Mouse (Mus musculus) G1E (cell line): ENCODE results near the gene Noct. TPM values are rescaled to one million over a fixed set of nuclear protein-coding genes. Genes with fewer than 3 reads are reported as not detected.
"Not testable (repeated sequence)": the region's sequence is repeated elsewhere in the genome, so short reads cannot be mapped to it uniquely, and the experiment has no call there.

Source experiments
- ATAC-seq: 2 replicates; pipeline ENCODE4 v1.8.0; 2016; ENCODE audit warnings: mild to moderate bottlenecking; ENCODE audit not compliant: insufficient number of reproducible peaks, poor library complexity, low FRiP score, severe bottlenecking; ENCODE audit errors: extremely low read depth
- DNase-seq: peaks from one replicate; pipeline ENCODE4 v3.0.0; 2012; ENCODE audit warnings: low spot score
- H3K27me3 ChIP-seq: 2 replicates; pipeline ENCODE4 v1.6.1; 2012; ENCODE audit warnings: mild to moderate bottlenecking, low read length, inconsistent platforms; ENCODE audit not compliant: insufficient read depth
- H3K36me3 ChIP-seq: replicated peaks from 2 replicates; pipeline ENCODE3; 2012; ENCODE audit warnings: mild to moderate bottlenecking, inconsistent platforms
- H3K4me1 ChIP-seq: 2 replicates; pipeline ENCODE4 v1.6.1; 2012; ENCODE audit warnings: low read depth, low read length, inconsistent platforms, mixed read lengths; ENCODE audit not compliant: insufficient read depth
- H3K4me3 ChIP-seq: 2 replicates; pipeline ENCODE4 v1.5.1; 2012; ENCODE audit warnings: low read depth, mild to moderate bottlenecking, inconsistent platforms, low read length, moderate library complexity, mixed read lengths
- H3K9me3 ChIP-seq: replicated peaks from 2 replicates; pipeline ENCODE4 v1.6.1; 2012; ENCODE audit warnings: inconsistent platforms
- CTCF ChIP-seq: IDR thresholded peaks from 2 replicates; pipeline ENCODE4 v1.5.1; 2012; ENCODE audit warnings: low read depth, low read length, inconsistent platforms, mixed read lengths
- GATA1 ChIP-seq: IDR thresholded peaks from 2 replicates; pipeline ENCODE4 v1.6.1; 2012; ENCODE audit warnings: borderline replicate concordance, low read length, inconsistent platforms, mixed read lengths
- GATA2 ChIP-seq: IDR thresholded peaks from 2 replicates; pipeline ENCODE4 v1.6.1; 2012; ENCODE audit warnings: low read depth, low read length, inconsistent platforms, borderline replicate concordance
- POLR2AphosphoS5 ChIP-seq: IDR thresholded peaks from 2 replicates; pipeline ENCODE4 v1.6.1; 2012; ENCODE audit warnings: low read depth, low read length, inconsistent platforms; ENCODE audit not compliant: insufficient replicate concordance
- TAL1 ChIP-seq: conservative IDR thresholded peaks from 2 replicates; pipeline ENCODE4 v1.6.1; 2012; ENCODE audit warnings: low read depth, low read length, inconsistent platforms, mixed read lengths
- polyA plus RNA-seq: library from polyadenylated mRNA; stranded (reverse); fragments of >175 nt; gene quantifications from 2 replicates; pipeline ENCODE4 v1.2.3, GENCODE M21; 2012
- total RNA-seq, 2 experiments: library from RNA; stranded (forward) in 1 of 2; stranded (reverse) in 1 of 2; fragments of 200-1000 nt in 1 of 2; fragments of >200 nt in 1 of 2; fragmentation: Nextera tagmentation in 1 of 2; gene quantifications; 2 replicates each; pipeline ENCODE4 v1.2.3; 2014 to 2017

Gene Noct
- total and polyA plus RNA-seq, 3 experiments = 11.7 to 27.5 (median 18.5) TPM

- H3K9me3 ChIP-seq = 0 out of 2 replicates have a peak, but pooled peaks cover 2% of the 10 kb centered on the region
- H3K36me3 ChIP-seq = no peaks in the 10 kb centered on the region
- peaks cover 13% of the 10 kb centered on the region for H3K27me3 ChIP-seq
- peaks cover 9% of the 10 kb centered on the region for H3K4me1 ChIP-seq
- no peak overlapping the region for H3K4me3 ChIP-seq
- no peak for ATAC-seq
- DNase-seq = no peak
- TF ChIP-seq GATA2 = no peak
- no peak for TF ChIP-seq CTCF
- TF ChIP-seq TAL1 = no peak
- TF ChIP-seq POLR2AphosphoS5 = no peak
- TF ChIP-seq GATA1 = no peak
These were observed 14.5 kb upstream of the Noct start for GRCm38 (mm10) chr3:51209503-51210314.

GRCm38 (mm10) chr3:51210485-51210884 is 13.8 kb upstream of the Noct start:
- DNase-seq = no peak
- Histone ChIP-seq H3K4me3 (no peak overlapping the region), H3K36me3 (no peaks in the 10 kb centered on the region), H3K4me1 (peaks cover 17% of the 10 kb centered on the region), H3K27me3 (peaks cover 13% of the 10 kb centered on the region), H3K9me3 (no peaks in the 10 kb centered on the region)
- ATAC-seq = no peak
- TF ChIP-seq POLR2AphosphoS5 = no peak
- TF ChIP-seq TAL1 = no peak
- TF ChIP-seq GATA2 = no peak
- TF ChIP-seq GATA1 = no peak
- no peak for TF ChIP-seq CTCF

- no peak overlapping the region for H3K4me3 ChIP-seq
- TF ChIP-seq POLR2AphosphoS5 = no peak
- no peak for TF ChIP-seq GATA2
- TF ChIP-seq CTCF = no peak
- no peak for TF ChIP-seq TAL1
- TF ChIP-seq GATA1 = no peak
- H3K9me3 ChIP-seq = peaks cover 16% of the 10 kb centered on the region
- no peaks in the 10 kb centered on the region for H3K36me3 ChIP-seq
- peaks cover 3% of the 10 kb centered on the region for H3K27me3 ChIP-seq
- no peak for DNase-seq
- no peak for ATAC-seq
- H3K4me1 ChIP-seq = peaks cover 28% of the 10 kb centered on the region
These were observed 11.1 kb upstream of the Noct start for GRCm38 (mm10) chr3:51213111-51213510.

GRCm38 (mm10) chr3:51215681-51216080 is 8.6 kb upstream of the Noct start:
- H3K27me3 ChIP-seq = peaks cover 9% of the 10 kb centered on the region
- DNase-seq = no peak
- no peaks in the 10 kb centered on the region for H3K36me3 ChIP-seq
- peaks cover 18% of the 10 kb centered on the region for H3K9me3 ChIP-seq
- no peak for ATAC-seq
- H3K4me3 ChIP-seq = no peak overlapping the region; the same call in 1 of the 2 replicates
- H3K4me1 ChIP-seq = peaks cover 27% of the 10 kb centered on the region
- no peak for TF ChIP-seq TAL1

- H3K27me3 ChIP-seq = peaks cover 15% of the 10 kb centered on the region
- not testable (repeated sequence) for H3K4me3 ChIP-seq, H3K36me3 ChIP-seq, ATAC-seq, DNase-seq
- peaks cover 27% of the 10 kb centered on the region for H3K4me1 ChIP-seq
- peaks cover 18% of the 10 kb centered on the region for H3K9me3 ChIP-seq
These were observed 7.9 kb upstream of the Noct start for GRCm38 (mm10) chr3:51216351-51216750.

- H3K36me3 ChIP-seq, DNase-seq, H3K4me3 ChIP-seq, ATAC-seq: not testable (repeated sequence)
- H3K4me1 ChIP-seq = peaks cover 42% of the 10 kb centered on the region
- H3K9me3 ChIP-seq = peaks cover 18% of the 10 kb centered on the region
- peaks cover 22% of the 10 kb centered on the region for H3K27me3 ChIP-seq
These were observed 5.9 kb upstream of the Noct start for GRCm38 (mm10) chr3:51218385-51218784.

- DNase-seq = no peak
- Histone ChIP-seq H3K4me1 (peaks cover 47% of the 10 kb centered on the region), H3K36me3 (no peaks in the 10 kb centered on the region), H3K9me3 (peaks cover 18% of the 10 kb centered on the region), H3K4me3 (no peak overlapping the region), H3K27me3 (peaks cover 22% of the 10 kb centered on the region)
- no peak for ATAC-seq
- TF ChIP-seq CTCF (no peak), TAL1 (no peak), POLR2AphosphoS5 (no peak), GATA1 (no peak), GATA2 (no peak)
These were observed 5.0 kb upstream of the Noct start for GRCm38 (mm10) chr3:51219213-51219612.
